Mouse (Mus musculus): ENCODE measurements around the gene Pigh.

The Pigh gene

GRCm38 (mm10) chr12:79089182-79089812 is at the start of gene Pigh:
TSS of gene Pigh (minus strand) at chr12:79089651.
- peak; percentile 66 to 76 for DNase-seq (ENCODE audit: low spot score in 2 of 2)

- DNase-seq (ENCODE audit: low spot score in 2 of 2), result no peak
Measured at GRCm38 (mm10) chr12:79138999-79139398, 49.5 kb upstream of the Pigh start.

- no peak for DNase-seq (ENCODE audit: low spot score in 2 of 2)
Measured at GRCm38 (mm10) chr12:79136949-79137348, 47.5 kb upstream of the Pigh start.

GRCm38 (mm10) chr12:79135105-79135504 is 45.7 kb upstream of the Pigh start:
- DNase-seq (ENCODE audit: low spot score in 2 of 2), result peak in 1 of 2 experiments; percentile 6

GRCm38 (mm10) chr12:79134676-79135075 is 45.2 kb upstream of the Pigh start:
- peak in 1 of 2 experiments; percentile 5 for DNase-seq (ENCODE audit: low spot score in 2 of 2)

- no peak for DNase-seq (ENCODE audit: low spot score in 2 of 2)
Measured at GRCm38 (mm10) chr12:79131706-79132460, 42.4 kb upstream of the Pigh start.

- peak in 1 of 2 experiments; percentile 5 for DNase-seq (ENCODE audit: low spot score in 2 of 2)
Measured at GRCm38 (mm10) chr12:79131178-79131675, 41.8 kb upstream of the Pigh start.

GRCm38 (mm10) chr12:79130299-79131177 is 41.1 kb upstream of the Pigh start, which contains the start of gene Arg2:
TSS of gene Arg2 (plus strand) at chr12:79130777.
- DNase-seq (ENCODE audit: low spot score in 2 of 2), result peak; percentile 59 to 61

GRCm38 (mm10) chr12:79122820-79123219 is 33.4 kb upstream of the Pigh start:
- DNase-seq (ENCODE audit: low spot score in 2 of 2), result no peak

GRCm38 (mm10) chr12:79118991-79119390 is 29.5 kb upstream of the Pigh start:
- no peak for DNase-seq (ENCODE audit: low spot score in 2 of 2)

- DNase-seq (ENCODE audit: low spot score in 2 of 2), result no peak
Measured at GRCm38 (mm10) chr12:79105312-79105711, 15.9 kb upstream of the Pigh start.

- no peak for DNase-seq (ENCODE audit: low spot score in 2 of 2)
Measured at GRCm38 (mm10) chr12:79104544-79104943, 15.1 kb upstream of the Pigh start.

GRCm38 (mm10) chr12:79103773-79104172 is 14.3 kb upstream of the Pigh start:
- DNase-seq (ENCODE audit: low spot score in 2 of 2), result no peak

GRCm38 (mm10) chr12:79097106-79097752 is 7.8 kb upstream of the Pigh start:
- peak in 1 of 2 experiments; percentile 8 for DNase-seq (ENCODE audit: low spot score in 2 of 2)

GRCm38 (mm10) chr12:79092569-79092968 is 3.1 kb upstream of the Pigh start:
- peak in 1 of 2 experiments; percentile 25 for DNase-seq (ENCODE audit: low spot score in 2 of 2)

GRCm38 (mm10) chr12:79073362-79073761 is 16.1 kb downstream of the Pigh start:
- DNase-seq (ENCODE audit: low spot score in 2 of 2), result no peak

- no peak for DNase-seq (ENCODE audit: low spot score in 2 of 2)
Measured at GRCm38 (mm10) chr12:79072576-79072975, 16.9 kb downstream of the Pigh start.

GRCm38 (mm10) chr12:79070736-79071333 is 18.6 kb downstream of the Pigh start:
- DNase-seq (ENCODE audit: low spot score in 2 of 2), result no peak

GRCm38 (mm10) chr12:79069916-79070315 is 19.5 kb downstream of the Pigh start:
- DNase-seq (ENCODE audit: low spot score in 2 of 2), result no peak

GRCm38 (mm10) chr12:79069187-79069608 is 20.3 kb downstream of the Pigh start:
- DNase-seq (ENCODE audit: low spot score in 2 of 2), result no peak

GRCm38 (mm10) chr12:79068306-79068705 is 21.1 kb downstream of the Pigh start:
- no peak for DNase-seq (ENCODE audit: low spot score in 2 of 2)
